Mouse (Mus musculus) hindbrain, postnatal 0 days (tissue): ENCODE measurements around the gene Dcn. TPM values are rescaled to one million over a fixed set of nuclear protein-coding genes. Genes with fewer than 3 reads are reported as not detected.

Experiments used
- ATAC-seq: fragments of 200-750 bp; cut with Nextera tagmentation; 2 replicates; pipeline ENCODE4 v1.8.0; 2017; ENCODE audit warnings: mild to moderate bottlenecking, moderate TSS enrichment, moderate library complexity
- DNase-seq: peaks from one replicate; pipeline ENCODE4 v3.0.0-alpha.2; 2015; ENCODE audit warnings: low spot score
- H3K27ac ChIP-seq: fragments of 300-500 bp; sonication (generic); 2 replicates; pipeline ENCODE4 v1.5.1; 2014; ENCODE audit warnings: mild to moderate bottlenecking
- H3K27me3 ChIP-seq: fragments of 300-500 bp; sonication (generic); 2 replicates; pipeline ENCODE4 v1.6.1; 2014; ENCODE audit warnings: low read length, mixed read lengths; ENCODE audit not compliant: insufficient read depth
- H3K36me3 ChIP-seq: fragments of 300-500 bp; sonication (generic); 2 replicates; pipeline ENCODE4 v1.6.1; 2014; ENCODE audit warnings: low read length, mixed read lengths; ENCODE audit not compliant: insufficient read depth
- H3K4me1 ChIP-seq: fragments of 300-500 bp; sonication (generic); 2 replicates; pipeline ENCODE4 v1.6.1; 2014; ENCODE audit warnings: antibody characterized with exemption, low read length, mixed read lengths; ENCODE audit not compliant: insufficient read depth
- H3K4me2 ChIP-seq: fragments of 300-500 bp; sonication (generic); 2 replicates; pipeline ENCODE4 v1.6.1; 2014; ENCODE audit warnings: low read depth, mild to moderate bottlenecking, low read length, moderate library complexity, mixed read lengths
- H3K4me3 ChIP-seq: fragments of 300-500 bp; sonication (generic); 2 replicates; pipeline ENCODE4 v1.5.1; 2014; ENCODE audit warnings: low read length
- H3K9ac ChIP-seq: fragments of 300-500 bp; sonication (generic); replicated peaks from 2 replicates; pipeline ENCODE4 v1.6.1; 2014; ENCODE audit warnings: mild to moderate bottlenecking, low read length, moderate library complexity, mixed read lengths
- H3K9me3 ChIP-seq: fragments of 300-500 bp; sonication (generic); 2 replicates; pipeline ENCODE4 v1.6.1; 2016; ENCODE audit warnings: low read length, mixed read lengths
- CTCF ChIP-seq: IDR thresholded peaks from 2 replicates; pipeline ENCODE4 v1.5.1; 2016; ENCODE audit warnings: antibody characterized with exemption, control low read depth, low read depth
- WGBS: fragments of 180-500 bp; shearing (Covaris S2); extraction: QIAGEN DNeasy Blood & Tissue Kit; methylation state at CpG from one replicate; pipeline ENCODE4 v1.1.7; 2014; 5-methylcytosine and 5-hydroxymethylcytosine counted together
- polyA plus RNA-seq: library from polyadenylated mRNA; unstranded; fragments of >200 nt; fragmentation: Nextera tagmentation; extraction: Ambion mirVana; gene quantifications from 2 replicates; pipeline ENCODE4 v1.2.1, GENCODE M21; 2015
- total RNA-seq: library from RNA; depleted of rRNA; stranded (reverse); fragments of >200 nt; gene quantifications from 2 replicates; pipeline ENCODE4 v1.2.3, GENCODE M21; 2014

The Dcn gene
- total and polyA plus RNA-seq, 2 experiments from 2014 or later = 47.8 to 73.9 TPM

DNA sequence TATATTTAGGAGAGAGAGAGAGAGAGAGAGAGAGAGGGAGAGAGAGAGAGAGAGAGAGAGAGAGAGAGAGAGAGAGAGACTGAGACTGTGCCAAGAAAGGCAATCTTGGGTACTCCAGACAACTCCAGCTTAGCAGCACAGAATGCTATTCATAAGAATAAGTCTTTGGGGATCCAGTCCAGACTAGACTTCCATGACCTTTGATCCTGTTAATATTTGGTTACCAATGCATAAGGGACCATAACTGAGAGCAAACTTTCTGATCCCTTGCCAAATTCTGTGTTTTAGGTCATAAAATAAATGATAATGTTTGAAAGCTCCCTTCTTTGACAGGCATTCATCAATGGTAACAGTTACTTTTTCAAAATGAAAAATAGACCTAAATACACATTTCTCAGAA, 6.7 kb downstream of the Dcn start:
- no peak overlapping the region for H3K4me3 ChIP-seq
- H3K4me2 ChIP-seq = no peak overlapping the region
- ATAC-seq = no peak
- H3K27me3 ChIP-seq = no peaks in the 10 kb centered on the region
- no peaks in the 10 kb centered on the region for H3K9me3 ChIP-seq
- no peaks in the 10 kb centered on the region for H3K36me3 ChIP-seq
- H3K27ac ChIP-seq = no peak overlapping the region
- TF ChIP-seq CTCF = no peak
- no peaks in the 10 kb centered on the region for H3K4me1 ChIP-seq
- no peak overlapping the region for H3K9ac ChIP-seq
- DNase-seq = no peak

DNA sequence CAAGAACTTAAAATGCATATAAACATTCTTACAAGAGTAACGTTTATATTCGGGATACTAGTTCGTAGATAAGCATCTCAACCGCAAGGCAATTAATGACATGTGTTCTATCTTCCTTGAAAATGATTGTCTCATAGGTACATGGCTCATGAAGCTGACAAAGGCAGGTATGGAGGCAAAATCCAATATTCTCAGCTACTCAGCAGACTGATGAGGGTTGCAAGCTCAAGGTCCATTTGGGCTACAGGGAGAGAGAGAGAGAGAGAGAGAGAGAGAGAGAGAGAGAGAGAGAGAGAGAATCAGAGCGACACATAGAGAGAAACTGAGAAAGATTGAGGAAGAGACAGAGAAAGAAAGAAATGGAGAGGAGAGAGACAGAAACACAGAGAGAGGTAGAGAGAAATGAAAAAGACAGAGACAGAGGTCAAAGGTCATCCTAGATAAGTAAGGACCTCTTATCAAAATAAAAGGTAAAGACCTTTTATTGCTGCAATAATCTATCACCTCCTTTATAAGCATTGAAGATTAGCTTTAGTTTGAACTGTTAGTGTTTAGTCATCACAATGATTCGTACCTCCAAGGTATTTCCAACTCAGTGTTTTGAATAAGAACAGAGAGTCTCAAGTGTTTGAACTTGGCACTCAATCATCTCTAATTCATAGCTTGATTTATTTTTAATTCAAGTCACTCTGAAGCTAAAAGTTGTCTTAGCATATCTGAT, 8.0 kb downstream of the Dcn start:
- H3K9ac ChIP-seq = no peak overlapping the region
- TF ChIP-seq CTCF = no peak
- H3K27ac ChIP-seq = no peak overlapping the region
- 91% methylated on average over 6 of the region's 6 CpGs for WGBS
- H3K4me3 ChIP-seq = no peak overlapping the region
- no peaks in the 10 kb centered on the region for H3K4me1 ChIP-seq
- H3K36me3 ChIP-seq = no peaks in the 10 kb centered on the region
- ATAC-seq = no peak
- H3K9me3 ChIP-seq = no peaks in the 10 kb centered on the region
- DNase-seq = no peak
- no peak overlapping the region for H3K4me2 ChIP-seq
- H3K27me3 ChIP-seq = no peaks in the 10 kb centered on the region

DNA sequence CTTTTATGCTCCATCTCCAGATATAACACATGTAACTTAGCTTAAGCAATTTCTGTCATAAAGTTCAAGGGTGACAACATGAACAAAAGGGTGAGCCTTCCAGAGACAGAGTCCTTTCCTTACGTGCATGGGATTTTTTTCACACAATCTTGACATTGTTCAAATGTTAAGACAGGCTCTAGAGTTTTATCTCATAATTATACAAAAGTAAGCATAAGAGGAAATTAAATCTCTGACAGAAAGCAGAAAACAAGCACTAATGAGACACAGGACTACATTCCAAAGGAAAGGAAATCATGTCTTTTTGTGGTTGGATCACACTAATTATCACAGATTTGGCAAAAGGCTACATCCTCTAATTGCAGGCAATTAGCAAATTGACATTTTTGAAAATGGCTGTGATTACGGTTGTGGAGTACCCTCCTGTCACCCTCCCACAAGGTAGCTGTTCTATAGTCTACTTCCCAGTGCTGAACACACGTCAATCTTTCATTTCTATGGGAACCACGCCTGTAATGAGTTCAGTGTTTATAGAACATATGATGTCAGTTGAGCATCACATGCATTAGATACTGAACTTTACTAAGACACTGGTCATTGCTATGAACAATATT, 13.1 kb downstream of the Dcn start:
- no peaks in the 10 kb centered on the region for H3K36me3 ChIP-seq
- H3K4me1 ChIP-seq = no peaks in the 10 kb centered on the region
- DNase-seq = no peak
- H3K4me2 ChIP-seq = no peak overlapping the region
- H3K9me3 ChIP-seq = no peaks in the 10 kb centered on the region
- H3K27ac ChIP-seq = no peak overlapping the region
- 76% methylated on average over 4 of the region's 4 CpGs for WGBS
- H3K9ac ChIP-seq = no peak overlapping the region
- H3K27me3 ChIP-seq = no peaks in the 10 kb centered on the region
- no peak overlapping the region for H3K4me3 ChIP-seq
- ATAC-seq = no peak
- no peak for TF ChIP-seq CTCF

DNA sequence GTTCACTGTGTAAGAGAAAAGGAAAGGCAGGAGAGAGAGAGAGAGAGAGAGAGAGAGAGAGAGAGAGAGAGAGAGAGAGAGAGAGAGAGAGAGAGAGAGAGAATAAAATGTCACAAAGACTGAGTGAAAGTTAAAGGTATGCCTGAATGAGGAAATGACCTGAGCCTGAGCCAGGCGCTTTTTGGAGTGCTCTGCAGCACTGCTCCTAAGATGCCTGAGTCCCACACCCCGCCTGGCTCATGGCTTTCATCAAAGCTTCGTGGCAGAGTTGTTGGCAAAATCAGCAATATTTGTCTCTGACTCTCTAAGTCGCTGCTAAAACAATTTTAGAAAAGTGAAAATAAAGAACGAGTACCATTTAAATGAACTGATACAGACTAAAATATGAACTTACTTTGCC, 18.2 kb downstream of the Dcn start:
- H3K27ac ChIP-seq = no peak overlapping the region
- H3K4me2 ChIP-seq = no peak overlapping the region
- H3K27me3 ChIP-seq = no peaks in the 10 kb centered on the region
- no peak for ATAC-seq
- TF ChIP-seq CTCF = no peak
- 56% methylated on average over 5 of the region's 5 CpGs for WGBS
- H3K9ac ChIP-seq = no peak overlapping the region
- no peak for DNase-seq
- H3K4me1 ChIP-seq = no peaks in the 10 kb centered on the region
- H3K36me3 ChIP-seq = no peaks in the 10 kb centered on the region
- H3K4me3 ChIP-seq = no peak overlapping the region
- no peaks in the 10 kb centered on the region for H3K9me3 ChIP-seq

DNA sequence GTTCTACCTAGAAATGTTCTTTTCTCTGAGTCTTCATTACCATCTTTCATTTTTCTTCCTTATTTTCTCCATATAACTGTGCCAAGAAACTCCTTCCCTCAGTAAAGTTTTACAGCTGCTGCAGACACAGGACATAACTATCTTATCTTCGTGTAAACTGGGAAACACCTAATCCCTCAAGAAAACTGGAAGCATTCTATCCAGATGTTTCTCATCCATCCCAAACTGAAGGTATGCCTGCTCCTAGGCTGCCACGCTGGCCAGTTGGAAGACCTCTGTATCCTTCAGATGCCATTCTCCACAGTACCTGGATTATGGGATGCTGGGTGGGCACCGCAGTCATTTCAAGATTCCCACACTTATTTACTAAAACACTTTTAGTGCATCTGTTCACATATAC, 44.0 kb downstream of the Dcn start:
- Histone ChIP-seq H3K4me2 (no peak overlapping the region), H3K27ac (no peak overlapping the region), H3K9me3 (no peaks in the 10 kb centered on the region), H3K9ac (no peak overlapping the region), H3K4me3 (no peak overlapping the region), H3K36me3 (no peaks in the 10 kb centered on the region), H3K27me3 (no peaks in the 10 kb centered on the region), H3K4me1 (no peaks in the 10 kb centered on the region)
- 89% methylated on average over 3 of the region's 3 CpGs for WGBS
- no peak for TF ChIP-seq CTCF
- no peak for ATAC-seq
- DNase-seq = no peak

DNA sequence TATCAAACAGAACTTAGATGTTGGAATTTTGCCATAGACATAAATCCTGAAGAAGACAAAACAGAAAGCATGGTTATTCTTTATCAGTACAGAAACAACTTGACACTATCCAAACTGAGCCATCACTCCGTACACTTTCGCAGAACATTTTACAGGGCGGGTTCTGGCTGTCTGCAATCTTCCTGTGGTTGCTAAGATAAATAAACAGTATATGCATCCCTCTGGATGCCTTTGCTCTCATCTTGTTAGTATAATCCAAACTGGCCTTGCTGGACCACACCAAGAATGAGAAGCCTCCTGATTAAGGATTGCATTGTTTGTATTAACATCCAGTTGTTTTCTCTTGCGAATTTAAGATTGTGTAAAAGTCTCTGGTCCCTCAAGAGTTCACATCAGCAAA, 56.3 kb downstream of the Dcn start:
- Histone ChIP-seq H3K27me3 (no peaks in the 10 kb centered on the region), H3K4me2 (no peak overlapping the region), H3K4me3 (no peak overlapping the region), H3K27ac (no peak overlapping the region), H3K9me3 (no peaks in the 10 kb centered on the region), H3K9ac (no peak overlapping the region), H3K4me1 (no peaks in the 10 kb centered on the region), H3K36me3 (no peaks in the 10 kb centered on the region)
- ATAC-seq (no peak), DNase-seq (no peak)
- 83% methylated on average over 4 of the region's 4 CpGs for WGBS
- TF ChIP-seq CTCF = no peak

DNA sequence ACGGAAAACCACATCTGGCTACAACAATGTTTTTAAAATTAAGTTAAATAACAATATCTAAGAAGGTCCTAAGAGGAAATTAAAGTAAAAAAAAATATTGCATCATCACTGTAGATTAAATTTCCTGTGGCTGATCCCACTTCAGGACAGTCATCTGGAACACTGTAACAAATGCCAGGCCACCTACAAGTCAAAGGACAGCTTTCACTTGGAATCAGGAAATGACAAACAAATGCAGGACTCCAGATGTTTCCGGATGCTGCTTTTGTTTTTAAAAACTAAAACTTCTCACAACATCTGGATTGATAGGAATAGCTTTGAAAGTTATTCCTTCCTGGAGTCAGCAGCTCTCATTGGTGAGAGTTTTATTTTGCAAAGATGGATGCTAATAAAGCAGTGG, 57.5 kb downstream of the Dcn start:
- Histone ChIP-seq H3K9me3 (no peaks in the 10 kb centered on the region), H3K4me2 (no peak overlapping the region), H3K4me3 (no peak overlapping the region), H3K4me1 (no peaks in the 10 kb centered on the region), H3K36me3 (no peaks in the 10 kb centered on the region), H3K27me3 (no peaks in the 10 kb centered on the region), H3K9ac (no peak overlapping the region), H3K27ac (no peak overlapping the region)
- TF ChIP-seq CTCF = no peak
- DNase-seq = no peak
- no peak for ATAC-seq
- WGBS = 82% methylated on average over 2 of the region's 2 CpGs
